Mouse (Mus musculus) kidney, embryonic 16.5 days (tissue): Measurements from ENCODE around the gene Dst. TPM values are rescaled to one million over a fixed set of nuclear protein-coding genes. Genes with fewer than 3 reads are reported as not detected.
A peak's percentile ranks its signal among the peaks of the same experiment; 100 is the strongest.

Source experiments
- ATAC-seq: fragments of 200-750 bp; cut with Nextera tagmentation; 2 replicates; pipeline ENCODE4 v1.8.0; 2017; ENCODE audit warnings: moderate TSS enrichment; ENCODE audit not compliant: low FRiP score, low TSS enrichment
- H3K27ac ChIP-seq: fragments of 300-500 bp; sonication (generic); 2 replicates; pipeline ENCODE4 v1.5.1; 2014; ENCODE audit warnings: low read length
- H3K27me3 ChIP-seq: fragments of 300-500 bp; sonication (generic); 2 replicates; pipeline ENCODE4 v1.6.1; 2014; ENCODE audit warnings: low read length, control low read depth, mixed read lengths; ENCODE audit not compliant: insufficient read depth
- H3K36me3 ChIP-seq: fragments of 300-500 bp; sonication (generic); 2 replicates; pipeline ENCODE4 v1.6.1; 2014; ENCODE audit warnings: low read length, control low read depth, mixed read lengths; ENCODE audit not compliant: insufficient read depth
- H3K4me1 ChIP-seq: fragments of 300-500 bp; sonication (generic); 2 replicates; pipeline ENCODE4 v1.6.1; 2014; ENCODE audit warnings: low read length, control low read depth, mixed read lengths; ENCODE audit not compliant: insufficient read depth
- H3K4me2 ChIP-seq: fragments of 300-500 bp; sonication (generic); replicated peaks from 2 replicates; pipeline ENCODE4 v1.6.1; 2014; ENCODE audit warnings: low read depth, low read length
- H3K4me3 ChIP-seq: fragments of 300-500 bp; sonication (generic); 2 replicates; pipeline ENCODE4 v1.5.1; 2014; ENCODE audit warnings: mild to moderate bottlenecking, low read length
- H3K9ac ChIP-seq: fragments of 300-500 bp; sonication (generic); replicated peaks from 2 replicates; pipeline ENCODE4 v1.6.1; 2014; ENCODE audit warnings: low read length
- H3K9me3 ChIP-seq: fragments of 300-500 bp; sonication (generic); 2 replicates; pipeline ENCODE4 v1.6.1; 2016; ENCODE audit warnings: low read length, control low read depth
- WGBS: fragments of 180-500 bp; shearing (Covaris S2); extraction: QIAGEN DNeasy Blood & Tissue Kit; methylation state at CpG from one replicate; pipeline ENCODE4 v1.1.7; 2014; 5-methylcytosine and 5-hydroxymethylcytosine counted together
- polyA plus RNA-seq: library from polyadenylated mRNA; unstranded; fragments of >200 nt; fragmentation: Nextera tagmentation; extraction: Ambion mirVana; gene quantifications from 2 replicates; pipeline ENCODE4 v1.2.1, GENCODE M21; 2015

The Dst gene
- polyA plus RNA-seq, 1 experiment from 2014 or later, result 23.4 TPM

DNA sequence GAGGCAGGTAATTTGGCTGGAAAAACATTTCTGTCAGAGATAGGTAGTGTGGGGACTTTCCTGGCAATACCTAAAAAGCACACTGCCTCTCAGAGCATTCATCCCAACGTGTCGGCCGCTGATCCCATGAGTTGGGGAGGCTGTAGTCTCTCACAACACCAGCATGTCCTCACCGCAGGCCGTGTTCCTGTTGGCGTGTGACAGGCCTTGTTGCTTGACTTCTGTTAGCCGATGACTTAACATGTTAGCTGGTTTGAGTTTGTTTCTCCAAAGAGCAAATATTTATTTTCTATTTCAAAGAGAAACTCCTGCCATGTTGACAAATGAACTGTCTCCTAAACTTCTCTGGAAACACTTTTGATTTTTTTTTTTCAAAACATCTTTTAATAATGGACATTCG, 344.2 kb downstream of the Dst start:
- Histone ChIP-seq H3K4me3 (no peak overlapping the region), H3K9me3 (no peaks in the 10 kb centered on the region), H3K4me1 (no peaks in the 10 kb centered on the region), H3K27ac (no peak overlapping the region), H3K9ac (no peak overlapping the region), H3K36me3 (peaks cover 49% of the 10 kb centered on the region), H3K4me2 (no peak overlapping the region), H3K27me3 (no peaks in the 10 kb centered on the region)
- 94% methylated on average over 8 of the region's 8 CpGs for WGBS
- no peak for ATAC-seq

DNA sequence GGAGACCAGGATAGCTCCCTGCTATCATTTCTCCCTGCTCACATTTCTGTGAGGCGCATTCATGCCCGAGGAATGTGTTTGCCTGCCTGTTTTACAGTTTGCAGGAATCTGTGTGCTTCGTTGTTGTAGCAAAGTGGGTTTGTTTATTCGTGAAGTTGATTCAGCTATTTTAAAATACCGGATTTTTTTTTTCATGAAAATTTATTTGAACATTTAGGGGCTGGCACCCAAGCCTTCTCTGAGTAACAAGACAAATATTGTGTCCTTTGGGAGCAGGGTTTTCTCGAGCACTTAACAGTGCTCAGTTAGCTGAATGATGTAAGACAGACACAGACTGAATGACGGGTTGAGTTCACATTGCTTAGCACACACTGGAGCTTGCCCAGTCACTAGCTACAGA, 345.9 kb downstream of the Dst start:
- Histone ChIP-seq H3K27ac (no peak overlapping the region), H3K9ac (no peak overlapping the region), H3K27me3 (no peaks in the 10 kb centered on the region), H3K4me1 (no peaks in the 10 kb centered on the region), H3K36me3 (peaks cover 52% of the 10 kb centered on the region), H3K4me3 (no peak overlapping the region), H3K9me3 (no peaks in the 10 kb centered on the region), H3K4me2 (no peak overlapping the region)
- no peak for ATAC-seq
- 78% methylated on average over 7 of the region's 7 CpGs for whole genome bisulfite sequencing

DNA sequence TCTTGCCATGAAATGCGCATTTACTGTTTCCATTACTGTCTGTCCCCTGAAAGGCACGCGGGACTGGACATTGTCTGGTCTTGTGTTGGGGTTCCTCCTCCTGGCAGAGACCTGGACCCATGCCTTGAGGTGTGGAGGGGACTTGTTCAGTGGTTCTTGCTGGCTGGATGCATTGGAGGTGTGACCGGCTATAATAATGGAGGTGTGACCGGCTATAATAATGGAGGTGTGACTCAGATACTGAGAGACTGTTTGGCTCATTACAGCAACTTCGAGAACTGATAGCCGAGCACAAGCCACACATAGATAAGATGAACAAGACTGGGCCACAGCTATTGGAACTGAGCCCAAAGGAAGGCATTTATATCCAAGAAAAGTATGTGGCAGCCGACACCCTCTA, 351.9 kb downstream of the Dst start:
- Histone ChIP-seq H3K36me3 (peaks cover 56% of the 10 kb centered on the region), H3K4me1 (no peaks in the 10 kb centered on the region), H3K9me3 (no peaks in the 10 kb centered on the region), H3K27me3 (no peaks in the 10 kb centered on the region), H3K4me3 (no peak overlapping the region), H3K9ac (no peak overlapping the region), H3K27ac (no peak overlapping the region), H3K4me2 (no peak overlapping the region)
- ATAC-seq, result no peak
- WGBS, result 92% methylated on average over 8 of the region's 8 CpGs

DNA sequence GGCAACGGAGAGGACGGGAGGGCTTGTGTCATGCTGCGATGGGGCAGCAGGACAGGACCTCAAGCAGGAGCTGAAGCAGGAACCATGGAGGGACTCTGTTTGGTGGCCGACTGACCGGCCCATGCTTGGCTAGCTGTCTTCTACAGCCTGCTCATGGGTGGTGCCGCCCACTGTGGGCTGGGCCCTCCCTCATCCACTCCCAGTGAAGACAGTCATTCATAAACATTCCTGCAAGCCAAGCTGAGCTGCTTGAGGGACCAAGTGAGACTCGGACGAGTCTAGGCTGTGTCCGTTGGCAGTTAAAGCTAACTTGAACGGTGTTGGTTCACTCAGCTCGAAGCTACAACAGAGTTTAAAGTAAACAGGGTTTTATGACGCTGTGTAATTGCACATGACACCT, 353.0 kb downstream of the Dst start:
- Histone ChIP-seq H3K9ac (no peak overlapping the region), H3K4me2 (no peak overlapping the region), H3K27ac (no peak overlapping the region), H3K4me1 (no peaks in the 10 kb centered on the region), H3K27me3 (no peaks in the 10 kb centered on the region), H3K9me3 (no peaks in the 10 kb centered on the region), H3K36me3 (peaks cover 59% of the 10 kb centered on the region), H3K4me3 (no peak overlapping the region)
- ATAC-seq, result peak; percentile 19; the same call in 1 of the 2 replicates
- 76% methylated on average over 12 of the region's 12 CpGs for WGBS

DNA sequence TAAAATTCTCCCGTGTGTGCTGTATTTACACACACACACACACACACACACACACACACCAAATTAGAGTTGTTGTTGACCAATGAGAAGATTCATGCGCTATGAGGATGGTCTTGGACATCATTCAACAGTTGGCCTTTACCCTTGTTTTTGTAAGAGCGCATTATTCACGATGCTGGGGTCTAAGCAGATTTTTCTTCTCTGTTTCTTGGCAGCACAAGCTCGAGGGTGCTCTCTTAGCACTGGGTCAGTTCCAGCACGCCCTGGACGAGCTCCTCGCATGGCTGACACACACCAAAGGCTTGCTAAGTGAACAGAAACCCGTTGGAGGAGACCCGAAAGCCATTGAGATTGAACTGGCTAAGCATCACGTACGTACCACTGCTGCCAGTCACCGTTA, 360.5 kb downstream of the Dst start:
- Histone ChIP-seq H3K27ac (no peak overlapping the region), H3K27me3 (no peaks in the 10 kb centered on the region), H3K4me1 (no peaks in the 10 kb centered on the region), H3K9ac (no peak overlapping the region), H3K9me3 (no peaks in the 10 kb centered on the region), H3K36me3 (peaks cover 60% of the 10 kb centered on the region), H3K4me3 (no peak overlapping the region), H3K4me2 (no peak overlapping the region)
- ATAC-seq, result peak; percentile 42; the same call in 1 of the 2 replicates
- WGBS, result 63% methylated on average over 13 of the region's 13 CpGs

DNA sequence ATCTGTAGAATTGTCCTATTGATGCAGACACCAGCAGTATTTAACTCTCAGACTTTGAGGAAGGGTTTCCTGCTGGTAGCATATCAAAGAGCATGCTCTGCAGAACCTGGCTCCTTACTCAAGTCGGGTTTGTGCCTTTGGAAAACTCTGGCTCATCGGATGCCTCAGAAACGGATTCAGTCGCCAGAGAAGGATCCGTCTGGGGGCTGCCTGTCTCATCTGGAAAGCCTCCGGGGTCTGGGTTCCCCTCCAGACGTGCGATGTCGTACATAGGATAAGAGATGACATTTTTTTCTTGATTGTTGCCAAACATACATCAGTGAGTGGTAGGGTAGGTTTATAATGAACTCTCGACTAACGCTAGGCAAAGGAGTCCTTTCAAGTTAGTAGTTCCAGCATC, 361.6 kb downstream of the Dst start:
- Histone ChIP-seq H3K4me3 (no peak overlapping the region), H3K4me2 (no peak overlapping the region), H3K9ac (no peak overlapping the region), H3K27me3 (no peaks in the 10 kb centered on the region), H3K4me1 (no peaks in the 10 kb centered on the region), H3K9me3 (no peaks in the 10 kb centered on the region), H3K27ac (no peak overlapping the region), H3K36me3 (peaks cover 57% of the 10 kb centered on the region)
- ATAC-seq, result no peak
- WGBS, result 88% methylated on average over 11 of the region's 11 CpGs

DNA sequence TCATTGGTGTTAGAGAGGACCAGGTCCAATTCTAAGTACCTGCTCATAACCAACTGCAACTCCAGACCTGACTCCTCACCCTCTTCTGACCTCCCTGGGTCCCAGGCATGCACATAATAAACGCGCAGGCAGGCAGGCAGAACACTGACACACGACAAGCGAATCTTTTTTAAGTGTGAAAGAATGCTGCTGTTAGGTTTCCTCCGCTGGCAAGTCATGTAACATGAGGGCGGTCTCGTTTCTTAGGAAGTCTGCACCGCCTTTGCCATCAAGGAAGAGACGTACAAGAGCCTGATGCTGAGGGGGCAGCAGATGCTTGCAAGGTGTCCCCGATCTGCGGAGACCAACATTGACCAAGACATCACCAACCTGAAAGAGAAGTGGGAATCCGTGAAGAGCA, 365.9 kb downstream of the Dst start:
- no peak overlapping the region for H3K27ac ChIP-seq
- no peak for ATAC-seq
- no peaks in the 10 kb centered on the region for H3K9me3 ChIP-seq
- no peak overlapping the region for H3K4me2 ChIP-seq
- 93% methylated on average over 12 of the region's 12 CpGs for WGBS
- H3K36me3 ChIP-seq, result peaks cover 52% of the 10 kb centered on the region
- H3K27me3 ChIP-seq, result no peaks in the 10 kb centered on the region
- H3K4me3 ChIP-seq, result no peak overlapping the region
- no peak overlapping the region for H3K9ac ChIP-seq
- no peaks in the 10 kb centered on the region for H3K4me1 ChIP-seq

DNA sequence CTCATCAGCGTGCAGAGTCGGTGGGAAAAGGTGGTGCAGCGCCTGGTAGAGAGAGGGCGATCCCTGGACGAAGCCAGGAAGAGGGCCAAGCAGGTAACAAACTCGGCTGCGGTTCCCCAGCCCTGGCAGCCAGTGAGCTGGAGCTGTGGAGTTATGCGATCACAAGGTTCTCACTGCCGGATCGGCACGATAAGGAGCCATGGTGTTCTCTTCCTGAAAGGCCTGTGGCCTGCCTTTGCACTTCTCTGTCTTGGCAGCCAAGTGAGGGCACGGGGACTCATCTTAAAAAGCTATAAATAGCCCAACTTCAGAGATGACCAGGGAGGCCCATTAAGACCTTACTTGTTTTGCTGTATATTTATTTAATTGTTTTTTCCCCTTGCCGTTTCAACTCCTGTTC, 367.8 kb downstream of the Dst start:
- WGBS, result 86% methylated on average over 13 of the region's 13 CpGs
- ATAC-seq, result no peak
- Histone ChIP-seq H3K9ac (no peak overlapping the region), H3K4me1 (no peaks in the 10 kb centered on the region), H3K9me3 (no peaks in the 10 kb centered on the region), H3K4me2 (no peak overlapping the region), H3K36me3 (peaks cover 38% of the 10 kb centered on the region), H3K27ac (no peak overlapping the region), H3K27me3 (no peaks in the 10 kb centered on the region), H3K4me3 (no peak overlapping the region)

DNA sequence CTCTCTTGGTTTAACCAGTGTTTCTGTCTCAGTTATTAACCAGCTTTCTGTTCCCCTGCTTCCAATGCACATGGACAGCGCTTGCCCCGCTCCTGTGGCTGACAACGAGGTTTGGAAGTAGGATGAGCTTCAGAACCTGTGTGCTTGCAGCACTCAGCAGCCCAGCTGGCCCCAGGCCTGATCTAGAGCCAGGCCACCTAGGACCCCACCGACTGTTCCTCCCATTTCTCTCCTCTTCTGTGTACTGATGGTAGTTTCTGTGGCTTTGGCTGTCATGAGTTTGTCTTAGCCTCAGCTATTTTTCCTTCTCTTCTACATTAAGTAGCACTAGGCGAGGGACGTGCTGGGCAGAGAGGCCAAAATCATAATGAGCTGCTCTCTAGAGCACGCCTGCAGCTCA, 368.7 kb downstream of the Dst start:
- Histone ChIP-seq H3K4me3 (no peak overlapping the region), H3K9me3 (no peaks in the 10 kb centered on the region), H3K9ac (no peak overlapping the region), H3K4me1 (no peaks in the 10 kb centered on the region), H3K27ac (no peak overlapping the region), H3K27me3 (no peaks in the 10 kb centered on the region), H3K36me3 (peaks cover 36% of the 10 kb centered on the region), H3K4me2 (no peak overlapping the region)
- WGBS, result 90% methylated on average over 7 of the region's 7 CpGs
- ATAC-seq, result no peak

DNA sequence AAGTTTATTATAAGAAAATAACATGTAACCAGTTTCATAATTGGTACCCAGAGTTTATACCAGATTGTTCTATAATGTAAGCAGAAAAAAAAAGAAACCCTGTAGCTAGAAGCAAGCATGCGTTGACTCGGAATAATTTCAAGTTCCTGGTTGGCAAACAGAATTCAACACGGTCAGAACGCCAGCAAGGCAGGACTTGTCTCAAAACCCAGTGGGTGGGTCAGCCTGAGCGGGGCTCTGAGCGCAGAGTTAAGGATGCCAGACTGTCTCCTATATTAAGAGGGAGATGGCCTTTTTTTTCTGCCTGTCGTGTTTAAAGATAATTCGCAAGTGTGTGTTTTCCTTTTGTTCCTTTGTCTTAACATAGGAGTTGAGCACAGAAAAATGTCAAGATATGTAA, 369.2 kb downstream of the Dst start:
- WGBS, result 88% methylated on average over 8 of the region's 8 CpGs
- Histone ChIP-seq H3K4me2 (no peak overlapping the region), H3K4me3 (no peak overlapping the region), H3K9me3 (no peaks in the 10 kb centered on the region), H3K36me3 (peaks cover 35% of the 10 kb centered on the region), H3K4me1 (no peaks in the 10 kb centered on the region), H3K27me3 (no peaks in the 10 kb centered on the region), H3K9ac (no peak overlapping the region), H3K27ac (no peak overlapping the region)
- no peak for ATAC-seq

DNA sequence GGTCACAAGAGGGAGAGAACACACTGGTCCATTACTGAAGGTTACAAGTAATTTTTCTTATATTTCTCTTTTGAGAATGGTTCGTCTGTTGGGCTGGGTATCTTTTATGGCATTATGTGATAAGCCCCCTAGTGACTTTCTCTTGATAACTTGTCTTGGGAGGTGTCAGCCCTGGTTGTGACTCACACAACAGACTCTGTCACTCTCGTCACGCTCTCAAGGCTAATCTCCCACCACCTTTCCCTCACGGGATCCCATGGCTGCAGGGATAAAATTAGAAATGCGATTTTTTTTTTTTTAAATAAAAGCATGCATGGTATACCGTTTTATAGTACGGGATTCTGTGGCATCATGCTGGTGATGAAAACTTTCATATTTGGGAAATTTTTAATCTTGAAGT, 375.5 kb downstream of the Dst start:
- H3K36me3 ChIP-seq, result peaks cover 39% of the 10 kb centered on the region
- ATAC-seq, result no peak
- WGBS, result 89% methylated on average over 7 of the region's 7 CpGs
- H3K9ac ChIP-seq, result no peak overlapping the region
- H3K4me3 ChIP-seq, result no peak overlapping the region
- H3K9me3 ChIP-seq, result no peaks in the 10 kb centered on the region
- H3K27me3 ChIP-seq, result no peaks in the 10 kb centered on the region
- H3K4me2 ChIP-seq, result no peak overlapping the region
- H3K4me1 ChIP-seq, result no peaks in the 10 kb centered on the region
- H3K27ac ChIP-seq, result no peak overlapping the region
